Mouse (Mus musculus) liver, adult 2 months (tissue): ENCODE results near the gene Mcts1. TPM values are rescaled to one million over a fixed set of nuclear protein-coding genes. Genes with fewer than 3 reads are reported as not detected.

Source experiments
- DNase-seq: peaks from one replicate; pipeline ENCODE4 v3.0.0-alpha.2; 2011; ENCODE audit warnings: low read depth, low spot score; ENCODE audit errors: extremely low read depth
- H3K27ac ChIP-seq: fragments of 200-500 bp; replicated peaks from 2 replicates; pipeline ENCODE4 v1.5.1; 2012; ENCODE audit warnings: low read depth, mild to moderate bottlenecking, control low read depth, inconsistent platforms, low read length; ENCODE audit not compliant: insufficient read depth
- H3K27me3 ChIP-seq: fragments of 200-500 bp; 2 replicates; pipeline ENCODE4 v1.6.1; 2012; ENCODE audit warnings: mild to moderate bottlenecking, moderate library complexity, low read length, inconsistent platforms; ENCODE audit not compliant: control insufficient read depth, insufficient read depth
- H3K36me3 ChIP-seq: fragments of 200-500 bp; 2 replicates; pipeline ENCODE4 v1.6.1; 2012; ENCODE audit warnings: low read length, inconsistent platforms; ENCODE audit not compliant: control insufficient read depth, insufficient read depth
- H3K4me1 ChIP-seq: fragments of 200-500 bp; 2 replicates; pipeline ENCODE4 v1.6.1; 2011; ENCODE audit warnings: low read length; ENCODE audit not compliant: control insufficient read depth, insufficient read depth
- H3K4me3 ChIP-seq: fragments of 200-500 bp; 2 replicates; pipeline ENCODE4 v1.5.1; 2011; ENCODE audit warnings: low read depth, mild to moderate bottlenecking, control low read depth, low read length, moderate library complexity; ENCODE audit not compliant: insufficient read depth
- H3K79me2 ChIP-seq: fragments of 200-500 bp; 2 replicates; pipeline ENCODE4 v1.6.1; 2012; ENCODE audit warnings: inconsistent platforms, mild to moderate bottlenecking, low read length, moderate library complexity; ENCODE audit not compliant: control insufficient read depth, insufficient read depth
- H3K9ac ChIP-seq: fragments of 200-500 bp; 2 replicates; pipeline ENCODE4 v1.6.1; 2012; ENCODE audit warnings: low read depth, mild to moderate bottlenecking, control low read depth, inconsistent platforms, low read length
- CTCF ChIP-seq: fragments of 200-500 bp; IDR thresholded peaks from 2 replicates; pipeline ENCODE4 v1.5.1; 2011; ENCODE audit warnings: low read depth, low read length, control low read depth
- POLR2A ChIP-seq: fragments of 200-500 bp; IDR thresholded peaks from 2 replicates; pipeline ENCODE4 v1.6.1; 2011; ENCODE audit warnings: low read length, control low read depth; ENCODE audit not compliant: insufficient read depth; ENCODE audit errors: extremely low read depth
- WGBS: fragments of 180-500 bp; shearing (Covaris S2); methylation state at CpG from one replicate; pipeline ENCODE4 v1.1.7; 2018; 5-methylcytosine and 5-hydroxymethylcytosine counted together
- polyA plus RNA-seq: library from polyadenylated mRNA; depleted of rRNA; stranded (reverse); fragments of >200 nt; gene quantifications from 2 replicates; pipeline ENCODE4 v1.2.3, GENCODE M21; 2012
- total RNA-seq: library from RNA; depleted of rRNA; stranded (reverse); fragments of >200 nt; gene quantifications from 2 replicates; pipeline ENCODE4 v1.2.3, GENCODE M21; 2014

Mcts1 gene
- total and polyA plus RNA-seq, 2 experiments, result 10.5 to 37.3 TPM

DNA sequence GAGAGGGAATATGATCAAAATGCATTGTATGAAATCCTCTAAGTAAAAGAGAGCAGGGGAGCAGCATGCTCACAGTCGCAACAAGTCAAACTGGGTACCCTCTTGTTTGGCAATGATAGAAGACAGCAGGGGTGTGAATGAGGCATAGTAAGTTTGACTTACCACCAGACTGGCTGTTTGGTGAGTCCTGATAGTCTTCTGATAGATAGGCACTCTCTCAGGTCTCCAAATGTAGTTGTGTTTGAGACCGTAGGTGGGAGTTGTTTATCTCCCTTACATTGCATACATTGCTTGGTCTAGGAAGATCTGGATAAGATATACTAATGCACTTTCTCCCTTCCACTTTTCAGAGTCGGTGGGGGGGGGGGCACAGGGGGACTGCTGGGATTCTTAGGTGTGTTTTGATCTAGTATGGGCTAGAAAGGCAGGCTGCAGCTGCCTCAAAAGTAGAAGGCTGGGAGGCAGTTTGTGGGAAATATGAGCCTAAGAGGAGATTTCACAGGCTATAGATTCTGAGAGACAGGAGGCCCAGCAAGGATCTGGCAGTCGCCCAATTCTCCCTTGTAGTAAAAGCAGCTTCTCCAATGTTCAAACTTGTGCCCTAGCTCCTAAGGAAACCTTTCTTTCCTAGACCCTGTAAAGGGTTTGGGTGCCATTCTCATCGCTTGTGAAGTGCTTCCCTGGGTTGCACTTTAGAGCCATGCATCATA, 7.0 kb upstream of the Mcts1 start:
- H3K9ac ChIP-seq, result no peak overlapping the region
- 71% methylated on average over 5 of the region's 5 CpGs for WGBS
- TF ChIP-seq CTCF (no peak), POLR2A (no peak)
- DNase-seq, result no peak
- H3K4me3 ChIP-seq, result no peak overlapping the region
- H3K79me2 ChIP-seq, result no peaks in the 10 kb centered on the region
- no peaks in the 10 kb centered on the region for H3K27me3 ChIP-seq
- no peak overlapping the region for H3K27ac ChIP-seq
- no peaks in the 10 kb centered on the region for H3K36me3 ChIP-seq
- H3K4me1 ChIP-seq, result no peaks in the 10 kb centered on the region

DNA sequence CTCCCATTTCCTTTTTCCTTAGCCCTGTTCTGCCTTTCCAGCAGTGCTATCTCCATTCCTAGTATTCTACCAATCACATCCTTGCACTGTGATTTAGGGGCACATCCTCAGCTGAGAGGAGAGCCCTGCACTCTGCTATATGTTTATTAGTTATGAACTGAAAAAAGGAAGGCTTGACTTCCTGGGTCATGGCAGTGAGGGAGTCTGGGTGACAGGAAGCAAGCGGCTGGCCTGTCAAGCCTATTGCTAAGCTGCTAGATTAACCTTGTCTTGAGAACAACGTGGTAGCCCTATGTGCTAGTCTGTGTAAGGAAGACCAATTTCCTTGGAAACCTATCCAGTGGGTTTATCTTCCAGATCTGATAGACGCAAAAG, 604 bp downstream of the Mcts1 start:
- peak; percentile 56 for DNase-seq
- no peaks in the 10 kb centered on the region for H3K79me2 ChIP-seq
- peak overlapping the region; percentile 70 for H3K27ac ChIP-seq
- peak overlapping the region; percentile 80 for H3K9ac ChIP-seq
- peak overlapping the region; percentile 69 for H3K4me3 ChIP-seq
- WGBS, result 3% methylated on average over 3 of the region's 3 CpGs
- TF ChIP-seq CTCF (no peak), POLR2A (no peak)
- H3K27me3 ChIP-seq, result no peaks in the 10 kb centered on the region
- no peaks in the 10 kb centered on the region; the same call in 1 of the 2 replicates for H3K36me3 ChIP-seq
- H3K4me1 ChIP-seq, result no peaks in the 10 kb centered on the region

DNA sequence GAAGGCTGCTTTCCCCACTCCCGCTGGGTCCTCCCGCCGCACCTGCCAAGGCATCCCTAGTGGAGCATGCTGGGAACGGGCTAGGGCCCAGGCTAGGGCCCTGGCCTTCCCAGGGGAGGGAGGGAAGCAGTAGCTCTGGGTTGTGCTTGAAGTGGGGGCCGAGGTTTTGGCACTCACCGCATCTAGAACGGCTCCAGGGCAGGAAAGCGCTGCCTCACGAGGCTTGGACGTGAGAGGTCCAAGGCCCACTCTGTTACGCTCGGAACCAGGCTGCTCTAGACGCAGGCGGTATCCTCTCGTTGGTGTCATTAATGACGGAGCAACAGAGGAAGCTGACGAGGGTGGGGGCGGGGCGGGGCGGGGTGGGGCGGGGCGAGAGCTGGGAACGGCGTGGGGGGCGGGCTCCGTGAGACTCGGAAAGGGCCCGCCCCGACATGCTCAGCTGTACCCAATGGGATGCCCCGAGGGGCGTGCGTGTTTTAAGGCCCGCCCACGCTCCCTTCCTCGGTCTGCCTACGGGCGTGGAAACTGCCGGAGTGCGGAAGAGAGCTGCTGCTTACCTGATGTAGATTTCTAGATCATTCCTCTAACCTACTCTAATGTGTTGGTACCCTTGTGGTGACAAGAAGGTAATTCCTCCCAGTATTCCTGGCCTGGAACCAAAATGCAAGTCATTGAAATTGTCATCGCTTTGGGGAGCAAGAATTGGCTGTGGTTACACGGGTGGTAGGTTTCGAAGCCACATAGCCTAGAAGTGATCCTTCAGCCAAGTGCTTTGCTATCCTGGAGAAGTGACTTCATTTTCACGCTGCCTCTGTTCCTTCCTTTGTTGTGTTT, 34.6 kb downstream of the Mcts1 start, which contains the start of gene C1galt1c1:
TSS of gene C1galt1c1 (minus strand) at position 287 of the 837 bp plus-strand sequence.
- no peak for TF ChIP-seq CTCF
- TF ChIP-seq POLR2A, result peak; percentile 57; the same call in 1 of the 2 replicates
- Histone ChIP-seq H3K4me3 (peak within 1 kb of the TSS; percentile 94), H3K27ac (peak within 1 kb of the TSS; percentile 74), H3K27me3 (no peaks in the 10 kb centered on the region), H3K9ac (peak within 1 kb of the TSS; percentile 72), H3K36me3 (peaks cover 4% of the 10 kb centered on the region; the same call in 1 of the 2 replicates), H3K4me1 (peaks cover 2% of the 10 kb centered on the region; the same call in 1 of the 2 replicates), H3K79me2 (peaks cover 2% of the 10 kb centered on the region; the same call in 1 of the 2 replicates)
- 0% methylated on average over 26 of the region's 43 CpGs for WGBS
- DNase-seq, result peak; percentile 81

DNA sequence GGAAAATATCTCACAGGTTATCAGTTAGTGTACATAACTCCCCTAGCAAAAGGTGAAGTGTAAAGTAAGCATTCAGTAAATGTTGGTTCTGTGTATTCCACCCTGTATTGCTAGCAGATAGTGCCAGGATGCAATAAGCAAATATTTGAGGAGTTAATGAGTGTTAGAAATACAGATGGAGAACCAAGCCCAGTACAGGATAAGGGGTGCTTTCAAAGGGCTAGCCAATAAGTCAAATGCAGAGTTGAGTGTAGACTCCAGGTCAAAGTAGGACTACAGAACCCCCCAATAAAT, 35.2 kb downstream of the Mcts1 start:
- Histone ChIP-seq H3K79me2 (peaks cover 2% of the 10 kb centered on the region; the same call in 1 of the 2 replicates), H3K27ac (peak overlapping the region; percentile 74), H3K4me3 (peak overlapping the region; percentile 68; the same call in 1 of the 2 replicates), H3K27me3 (no peaks in the 10 kb centered on the region), H3K4me1 (peaks cover 2% of the 10 kb centered on the region; the same call in 1 of the 2 replicates), H3K36me3 (peaks cover 4% of the 10 kb centered on the region; the same call in 1 of the 2 replicates), H3K9ac (no peak overlapping the region)
- TF ChIP-seq CTCF, result no peak
- TF ChIP-seq POLR2A, result no peak
- peak; percentile 79 for DNase-seq

DNA sequence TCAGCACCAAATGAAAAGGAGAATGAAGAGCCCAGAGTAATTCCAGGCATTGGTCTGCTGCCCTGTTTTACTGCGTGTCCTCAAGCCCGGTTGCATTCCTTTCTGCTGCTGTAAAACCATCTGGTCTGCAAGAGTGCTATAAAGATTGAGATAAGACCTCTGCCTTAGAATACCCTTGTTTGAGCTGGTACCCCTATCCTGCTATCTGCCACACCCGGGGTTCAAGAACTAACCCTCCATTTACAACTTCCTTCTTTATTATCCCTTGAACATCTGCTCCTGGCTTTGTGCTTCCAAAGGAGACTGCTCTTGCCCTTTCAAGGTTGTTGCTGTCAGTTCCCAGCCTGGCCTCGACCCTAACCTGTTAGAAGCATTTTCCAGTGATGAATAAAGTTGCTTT, 41.1 kb downstream of the Mcts1 start:
- Histone ChIP-seq H3K79me2 (no peaks in the 10 kb centered on the region), H3K4me3 (no peak overlapping the region), H3K36me3 (no peaks in the 10 kb centered on the region), H3K4me1 (no peaks in the 10 kb centered on the region), H3K9ac (no peak overlapping the region), H3K27me3 (no peaks in the 10 kb centered on the region), H3K27ac (no peak overlapping the region)
- no peak for TF ChIP-seq POLR2A
- 61% methylated on average over 4 of the region's 4 CpGs for WGBS
- DNase-seq, result no peak

- H3K4me1 ChIP-seq, result no peaks in the 10 kb centered on the region
- no peak overlapping the region for H3K9ac ChIP-seq
- no peaks in the 10 kb centered on the region for H3K27me3 ChIP-seq
- 63% methylated on average over 4 of the region's 4 CpGs for WGBS
- no peaks in the 10 kb centered on the region for H3K36me3 ChIP-seq
- TF ChIP-seq CTCF, result no peak
- TF ChIP-seq POLR2A, result no peak
- no peaks in the 10 kb centered on the region for H3K79me2 ChIP-seq
- H3K27ac ChIP-seq, result no peak overlapping the region
- DNase-seq, result no peak
- no peak overlapping the region for H3K4me3 ChIP-seq
Observed at GRCm38 (mm10) chrX:38642183-38642582, 41.8 kb downstream of the Mcts1 start.
